Mouse (Mus musculus) brown adipose tissue, adult 24 weeks (tissue): ENCODE measurements at regions not wholly inside any gene's neighbourhood (a gene's known extent, or its start where the extent isn't known, plus 50 kb on each side); places are given as distances from the start of the nearest gene placed in this dataset.

Experiments used
- H3K27ac ChIP-seq: fragments of 200-500 bp; replicated peaks from 2 replicates; pipeline ENCODE4 v1.5.1; 2012; ENCODE audit warnings: low read depth, mild to moderate bottlenecking, low read length
- H3K4me1 ChIP-seq: fragments of 200-500 bp; 2 replicates; pipeline ENCODE4 v1.6.1; 2012; ENCODE audit warnings: low read length, mixed read lengths; ENCODE audit not compliant: control insufficient read depth, insufficient read depth, insufficient read length
- H3K4me3 ChIP-seq: fragments of 200-500 bp; 2 replicates; pipeline ENCODE4 v1.5.1; 2012; ENCODE audit warnings: low read depth, mild to moderate bottlenecking, low read length, moderate library complexity; ENCODE audit not compliant: insufficient read depth

GRCm38 (mm10) chr10:16622821-16623220, 1100.2 kb upstream of the Cited2 start:
- Histone ChIP-seq H3K27ac (no peak overlapping the region), H3K4me3 (no peak overlapping the region), H3K4me1 (no peaks in the 10 kb centered on the region; the same call in 1 of the 2 replicates)

GRCm38 (mm10) chr10:16633236-16633635, 1089.8 kb upstream of the Cited2 start:
- Histone ChIP-seq H3K4me1 (no peaks in the 10 kb centered on the region), H3K4me3 (no peak overlapping the region), H3K27ac (no peak overlapping the region)

- Histone ChIP-seq H3K4me3 (no peak overlapping the region), H3K27ac (no peak overlapping the region), H3K4me1 (no peaks in the 10 kb centered on the region)
Measured at GRCm38 (mm10) chr10:16635463-16635862, 1087.6 kb upstream of the Cited2 start.

GRCm38 (mm10) chr10:16637006-16637405, 1086.0 kb upstream of the Cited2 start:
- H3K4me1 ChIP-seq, result no peaks in the 10 kb centered on the region
- no peak overlapping the region for H3K4me3 ChIP-seq
- no peak overlapping the region for H3K27ac ChIP-seq

DNA sequence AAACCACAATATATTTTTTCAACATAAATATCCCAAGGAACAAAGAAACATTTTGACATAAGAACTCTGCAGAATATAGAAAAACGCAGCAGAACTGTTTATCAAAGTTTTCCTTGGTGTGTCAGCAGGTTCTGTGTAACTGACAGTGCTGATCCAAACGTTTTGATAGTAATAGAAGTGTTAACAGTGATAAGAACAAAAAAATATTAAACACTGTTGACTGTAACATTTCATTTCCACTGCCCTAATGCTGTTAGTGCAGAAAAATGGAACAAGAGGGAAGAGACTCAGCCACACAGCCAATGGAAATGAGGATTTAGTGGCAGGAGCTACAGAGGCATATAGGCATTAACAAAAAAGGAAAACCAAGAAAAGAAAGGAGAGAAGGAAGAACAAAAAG, 1084.9 kb upstream of the Cited2 start:
- Histone ChIP-seq H3K4me1 (no peaks in the 10 kb centered on the region), H3K27ac (no peak overlapping the region), H3K4me3 (no peak overlapping the region)

DNA sequence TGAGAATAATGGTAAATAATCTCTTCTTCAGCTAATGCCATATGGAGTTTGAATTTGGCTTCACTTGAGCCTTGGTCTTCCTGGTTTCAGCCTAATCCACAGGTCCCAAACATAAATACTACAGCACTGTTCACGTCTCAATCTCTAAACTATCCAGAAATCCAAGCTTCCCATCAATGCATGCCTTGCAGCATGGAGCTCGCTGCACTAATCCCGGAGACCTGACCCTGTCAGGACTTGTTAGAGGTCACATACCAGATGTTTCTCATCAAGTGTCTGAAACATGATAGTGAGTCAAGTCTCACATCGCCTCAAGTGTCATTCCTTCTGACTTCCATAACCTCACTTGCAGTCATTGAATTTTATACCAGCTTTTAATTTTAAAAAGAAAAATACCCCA, 1082.9 kb upstream of the Cited2 start:
- H3K4me3 ChIP-seq, result no peak overlapping the region
- H3K27ac ChIP-seq, result no peak overlapping the region
- H3K4me1 ChIP-seq, result no peaks in the 10 kb centered on the region

- Histone ChIP-seq H3K4me3 (no peak overlapping the region), H3K4me1 (no peaks in the 10 kb centered on the region)
Measured at GRCm38 (mm10) chr10:16650120-16650519, 1072.9 kb upstream of the Cited2 start.

DNA sequence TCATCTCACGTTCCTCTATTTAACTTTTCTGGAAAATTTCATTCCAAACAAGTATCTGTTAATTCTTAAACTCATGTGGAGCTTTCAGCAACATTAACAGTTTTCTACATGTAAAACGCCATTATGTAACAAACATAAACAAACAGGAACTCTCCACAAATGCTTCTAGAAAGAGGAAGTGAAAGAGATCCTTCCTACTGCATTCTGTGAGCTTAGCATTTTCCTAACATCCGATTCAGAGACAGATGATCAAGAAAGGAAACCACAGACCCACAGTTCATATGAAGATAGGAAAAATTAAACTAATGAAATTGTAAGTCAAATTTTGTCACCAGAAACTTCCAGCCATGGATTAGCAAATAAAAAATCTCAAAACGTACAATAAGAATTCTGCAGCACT, 1070.6 kb upstream of the Cited2 start:
- no peak overlapping the region for H3K4me3 ChIP-seq
- no peaks in the 10 kb centered on the region for H3K4me1 ChIP-seq
- H3K27ac ChIP-seq, result no peak overlapping the region

More at GRCm38 (mm10) chr10:16650120-16650519, 1072.9 kb upstream of the Cited2 start:
- H3K27ac ChIP-seq, result no peak overlapping the region

- no peak overlapping the region for H3K27ac ChIP-seq
- H3K4me3 ChIP-seq, result no peak overlapping the region
- H3K4me1 ChIP-seq, result no peaks in the 10 kb centered on the region
Measured at GRCm38 (mm10) chr10:16664483-16664882, 1058.5 kb upstream of the Cited2 start.

GRCm38 (mm10) chr10:16670286-16670685, 1052.7 kb upstream of the Cited2 start:
- Histone ChIP-seq H3K27ac (no peak overlapping the region), H3K4me3 (no peak overlapping the region), H3K4me1 (no peaks in the 10 kb centered on the region)

- Histone ChIP-seq H3K4me1 (no peaks in the 10 kb centered on the region), H3K4me3 (no peak overlapping the region)
Measured at GRCm38 (mm10) chr10:16681001-16681400, 1042.0 kb upstream of the Cited2 start.

DNA sequence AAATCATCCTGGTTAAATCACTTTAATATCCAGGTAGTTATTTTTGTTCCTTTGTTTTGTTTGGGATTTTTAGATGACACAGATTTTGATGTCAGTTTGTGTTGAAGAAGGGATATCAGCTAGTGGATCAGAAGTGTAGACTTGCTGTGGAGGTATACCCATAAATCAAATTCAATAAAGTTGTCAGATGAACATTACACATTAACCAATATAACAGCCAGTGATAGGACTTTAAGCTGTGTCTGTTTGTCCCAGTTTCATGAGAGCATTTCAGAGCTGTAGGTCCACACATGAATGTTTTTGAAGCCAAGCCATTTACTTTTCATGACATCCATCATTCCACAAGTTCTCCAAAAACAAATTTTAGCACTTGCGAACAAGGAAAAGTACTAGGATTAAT, 1037.7 kb upstream of the Cited2 start:
- Histone ChIP-seq H3K4me1 (no peaks in the 10 kb centered on the region), H3K27ac (no peak overlapping the region), H3K4me3 (no peak overlapping the region)

More at GRCm38 (mm10) chr10:16681001-16681400, 1042.0 kb upstream of the Cited2 start:
- H3K27ac ChIP-seq, result no peak overlapping the region

- Histone ChIP-seq H3K4me3 (no peak overlapping the region), H3K27ac (no peak overlapping the region), H3K4me1 (no peaks in the 10 kb centered on the region)
Measured at GRCm38 (mm10) chr10:16706976-16707375, 1016.0 kb upstream of the Cited2 start.

GRCm38 (mm10) chr10:16713143-16713542, 1009.9 kb upstream of the Cited2 start:
- Histone ChIP-seq H3K27ac (no peak overlapping the region), H3K4me3 (no peak overlapping the region), H3K4me1 (no peaks in the 10 kb centered on the region)

GRCm38 (mm10) chr10:16714065-16714464, 1009.0 kb upstream of the Cited2 start:
- Histone ChIP-seq H3K4me3 (no peak overlapping the region), H3K4me1 (no peaks in the 10 kb centered on the region), H3K27ac (no peak overlapping the region)

GRCm38 (mm10) chr10:16714526-16714925, 1008.5 kb upstream of the Cited2 start:
- Histone ChIP-seq H3K4me3 (no peak overlapping the region), H3K4me1 (no peaks in the 10 kb centered on the region)

DNA sequence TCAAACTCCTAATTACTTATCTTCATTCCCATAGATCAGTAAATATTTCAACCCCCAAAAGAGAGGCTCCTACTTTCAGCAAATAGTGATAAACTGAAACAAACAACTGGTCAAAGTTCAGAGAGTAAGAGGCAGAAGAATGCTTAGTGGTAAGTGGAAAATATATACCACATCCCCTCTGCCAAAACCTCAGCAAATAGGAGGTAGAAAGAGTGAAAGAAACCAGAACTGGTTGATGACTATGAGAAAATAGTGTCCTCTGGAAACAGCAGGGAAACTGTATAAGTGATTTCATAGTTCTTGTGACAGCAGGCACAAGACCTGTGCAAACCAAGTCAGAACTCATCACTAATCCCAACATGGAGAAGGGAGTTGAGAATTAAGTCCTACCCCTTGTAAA, 980.8 kb upstream of the Cited2 start:
- Histone ChIP-seq H3K4me1 (no peaks in the 10 kb centered on the region), H3K4me3 (no peak overlapping the region), H3K27ac (no peak overlapping the region)

More at GRCm38 (mm10) chr10:16714526-16714925, 1008.5 kb upstream of the Cited2 start:
- H3K27ac ChIP-seq, result no peak overlapping the region
